Mouse (Mus musculus): ENCODE data around the gene Iqce.

The Iqce gene

DNA sequence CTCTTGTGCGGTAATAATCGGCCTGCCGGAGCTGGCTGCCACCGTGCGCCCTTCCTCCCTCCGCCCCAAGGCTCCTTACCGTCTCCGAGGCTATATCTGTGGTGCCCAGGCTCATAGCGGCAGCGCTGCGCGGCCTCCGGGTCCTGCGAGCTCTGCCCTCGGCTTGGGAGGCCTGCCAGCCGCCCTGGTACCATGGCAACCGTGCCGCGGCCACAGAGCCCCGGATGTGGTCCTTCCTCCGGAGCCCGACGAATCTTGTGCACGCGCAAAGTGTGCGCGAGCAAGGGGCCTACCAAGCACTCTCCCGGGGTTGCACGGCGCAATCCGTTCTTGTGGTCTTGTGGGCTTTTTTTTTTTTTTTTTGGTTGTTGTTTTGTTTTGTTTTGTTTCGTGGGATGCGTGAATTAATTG, at the start of gene Iqce:
Gene Iqce (minus strand): TSS at position 276 of the 411 bp plus-strand sequence.
- peak; percentile 95 for DNase-seq (ENCODE audit: extremely low read depth, insufficient read length, low spot score)

DNA sequence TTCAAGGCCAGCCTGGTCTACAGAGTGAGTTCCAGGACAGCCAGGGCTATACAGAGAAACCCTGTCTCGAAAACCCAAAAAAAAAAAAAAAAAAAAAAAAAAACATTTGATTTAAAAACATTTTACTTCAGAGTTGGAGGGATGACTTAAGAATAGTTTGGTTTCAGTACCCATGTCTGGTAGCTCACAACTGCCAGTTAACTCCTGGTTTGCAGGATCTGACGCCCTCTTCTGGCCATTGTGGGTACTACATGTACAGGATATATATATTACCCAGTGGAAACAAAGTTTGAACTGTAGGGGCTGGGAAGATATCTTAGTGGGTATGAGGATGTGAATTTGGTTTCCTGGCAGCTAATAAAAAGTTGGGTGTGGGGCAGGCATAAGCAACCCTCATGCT, 48.7 kb upstream of the Iqce start:
- no peak for DNase-seq (ENCODE audit: extremely low read depth, insufficient read length, low spot score)

GRCm38 (mm10) chr5:140749062-140749875, 47.1 kb upstream of the Iqce start:
- peak; percentile 81 for DNase-seq (ENCODE audit: extremely low read depth, insufficient read length, low spot score)

DNA sequence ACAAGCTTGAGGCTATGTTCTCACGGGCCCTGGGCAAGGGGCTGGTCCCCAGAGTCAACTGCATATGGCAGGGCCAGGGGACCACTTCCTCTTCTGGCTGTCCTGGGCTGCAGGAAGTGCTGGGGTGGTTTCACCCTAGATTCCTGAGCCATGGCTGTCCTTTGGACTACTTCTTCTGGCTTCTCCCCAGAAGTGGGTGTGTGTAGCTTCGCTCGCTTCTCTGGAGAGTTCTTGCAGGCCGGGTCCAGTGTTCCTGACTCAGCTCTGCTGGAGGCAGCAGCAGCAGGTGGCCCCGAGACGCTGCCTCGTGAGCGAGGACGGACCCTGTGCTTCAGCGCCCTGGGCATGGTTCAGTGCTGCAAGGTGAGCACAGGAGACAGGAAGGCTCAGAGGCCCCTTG, 46.2 kb upstream of the Iqce start:
- no peak for DNase-seq (ENCODE audit: extremely low read depth, insufficient read length, low spot score)

- no peak for DNase-seq (ENCODE audit: extremely low read depth, insufficient read length, low spot score)
These were observed 41.5 kb upstream of the Iqce start for GRCm38 (mm10) chr5:140743706-140744131.

DNA sequence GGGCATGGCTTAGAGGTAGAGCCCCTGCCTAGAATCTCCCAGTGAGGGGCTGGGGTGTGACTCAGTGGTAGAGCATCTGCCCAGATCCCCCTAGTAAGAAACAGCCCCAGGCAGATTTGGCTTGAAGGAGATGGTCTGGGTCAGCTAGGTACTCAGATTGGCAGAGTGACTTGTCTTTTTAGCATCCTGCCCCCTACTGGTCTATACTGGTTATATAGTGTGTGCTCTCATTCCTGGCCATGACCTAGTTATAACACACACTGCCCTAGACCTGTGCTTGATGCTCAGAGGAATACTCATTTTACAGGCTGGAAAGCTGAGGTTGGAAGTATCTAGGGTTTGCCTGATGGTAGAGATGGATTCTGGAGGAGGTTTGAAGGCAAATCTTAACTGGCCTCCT, 39.7 kb upstream of the Iqce start:
- DNase-seq (ENCODE audit: extremely low read depth, insufficient read length, low spot score) = no peak

DNA sequence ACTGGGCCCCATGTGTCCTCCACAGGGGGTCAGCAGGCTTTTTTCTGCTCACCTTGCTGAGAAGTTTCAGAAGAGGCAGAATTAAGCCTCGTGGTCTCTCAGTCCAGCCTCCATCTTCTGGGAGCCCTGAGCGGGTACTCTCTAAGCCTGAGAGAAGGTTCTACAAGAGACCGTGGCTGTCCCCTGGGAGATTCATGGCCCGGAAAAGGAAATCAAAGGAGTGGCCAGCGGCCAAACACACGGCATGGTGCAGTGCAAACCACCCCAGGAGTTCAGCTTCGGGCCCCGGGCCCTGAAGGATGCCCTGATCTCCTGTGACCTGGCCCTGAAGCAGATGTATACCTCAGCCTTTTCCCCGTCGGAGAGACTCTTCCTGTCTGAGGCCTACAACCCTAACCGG, 38.9 kb upstream of the Iqce start:
- no peak for DNase-seq (ENCODE audit: extremely low read depth, insufficient read length, low spot score)

- DNase-seq (ENCODE audit: extremely low read depth, insufficient read length, low spot score) = no peak
These were observed 37.6 kb upstream of the Iqce start for GRCm38 (mm10) chr5:140739813-140740212.

DNA sequence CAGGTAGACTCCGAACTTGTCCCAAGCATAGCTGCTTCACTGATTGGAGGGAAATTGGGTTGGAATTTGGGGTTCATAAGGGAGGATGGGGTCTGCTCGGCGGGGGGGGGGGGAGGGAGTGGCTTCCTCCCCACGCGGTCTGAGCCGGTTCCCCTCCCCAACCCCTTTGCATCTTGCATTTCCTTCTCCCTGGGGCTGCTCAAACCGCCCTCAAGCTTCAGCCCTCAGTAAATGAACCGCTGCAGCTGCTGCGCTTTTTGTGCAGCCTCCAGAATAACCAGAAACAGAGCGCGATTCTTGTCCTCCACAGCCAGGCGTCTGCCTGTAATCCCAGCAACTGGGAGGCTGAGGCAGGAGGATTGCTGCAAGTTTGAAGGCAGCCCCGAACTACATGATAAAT, 34.0 kb upstream of the Iqce start:
- no peak for DNase-seq (ENCODE audit: extremely low read depth, insufficient read length, low spot score)

- no peak for DNase-seq (ENCODE audit: extremely low read depth, insufficient read length, low spot score)
These were observed 33.1 kb upstream of the Iqce start for GRCm38 (mm10) chr5:140735297-140735696.

DNA sequence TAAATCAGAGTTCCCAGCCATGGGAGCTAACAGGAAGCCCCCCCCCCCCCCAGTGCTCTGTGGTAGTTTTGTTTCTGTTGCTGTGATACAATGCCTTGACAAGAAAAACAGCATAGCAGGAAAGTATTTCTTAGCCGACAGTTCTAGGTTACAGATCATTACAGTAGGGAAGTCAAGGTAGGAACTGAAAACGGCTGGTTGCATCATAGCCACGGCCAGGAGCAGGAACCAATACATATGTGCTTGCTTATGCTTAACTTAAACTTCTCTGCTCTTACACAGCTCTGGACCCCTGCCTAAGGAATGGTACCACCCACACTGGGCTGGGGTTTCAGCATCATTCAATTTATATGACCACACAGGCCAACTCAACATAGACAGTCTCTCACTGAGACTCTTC, 31.2 kb upstream of the Iqce start:
- no peak for DNase-seq (ENCODE audit: extremely low read depth, insufficient read length, low spot score)

GRCm38 (mm10) chr5:140732195-140732594, 30.0 kb upstream of the Iqce start:
- DNase-seq (ENCODE audit: extremely low read depth, insufficient read length, low spot score) = no peak

DNA sequence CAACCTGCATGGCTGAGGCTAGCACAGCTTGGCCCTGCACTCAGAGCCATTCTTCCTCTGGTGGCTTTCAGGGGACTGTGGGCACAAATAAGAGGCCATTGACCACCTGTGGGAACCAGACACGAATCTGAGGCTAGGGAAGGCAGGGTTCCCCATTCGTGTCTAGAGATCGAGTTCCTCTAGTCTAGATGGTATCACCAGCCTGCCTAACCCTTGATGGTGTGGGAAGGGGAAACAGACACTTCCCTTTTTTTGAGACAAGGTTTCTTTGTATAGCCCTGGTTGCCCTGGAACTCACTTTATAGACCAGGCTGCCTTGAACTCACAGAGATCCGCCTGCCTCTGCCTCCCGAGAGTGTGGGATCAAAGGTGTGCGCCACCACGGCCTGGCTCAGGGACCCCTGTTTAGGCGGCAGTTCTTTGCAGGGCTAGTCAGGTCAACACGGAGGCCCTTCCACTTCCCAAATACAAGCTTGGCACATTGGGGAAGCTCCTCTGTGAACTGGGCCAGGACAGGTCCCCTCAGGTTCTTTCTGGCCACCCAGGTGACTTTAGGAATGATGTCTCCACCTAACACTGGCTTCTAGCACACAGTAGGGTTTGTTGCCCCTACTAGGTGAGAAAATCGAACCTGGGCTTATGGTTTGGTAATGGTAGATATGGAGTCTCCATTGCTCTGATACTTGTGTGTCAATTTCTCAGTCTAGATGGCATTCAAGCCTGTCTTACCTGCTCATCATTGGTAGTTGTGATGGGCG, 29.0 kb upstream of the Iqce start:
- DNase-seq (ENCODE audit: extremely low read depth, insufficient read length, low spot score) = no peak

- DNase-seq (ENCODE audit: extremely low read depth, insufficient read length, low spot score) = no peak
These were observed 25.0 kb upstream of the Iqce start for GRCm38 (mm10) chr5:140726946-140727740.

- no peak for DNase-seq (ENCODE audit: extremely low read depth, insufficient read length, low spot score)
These were observed 24.1 kb upstream of the Iqce start for GRCm38 (mm10) chr5:140726062-140726839.

DNA sequence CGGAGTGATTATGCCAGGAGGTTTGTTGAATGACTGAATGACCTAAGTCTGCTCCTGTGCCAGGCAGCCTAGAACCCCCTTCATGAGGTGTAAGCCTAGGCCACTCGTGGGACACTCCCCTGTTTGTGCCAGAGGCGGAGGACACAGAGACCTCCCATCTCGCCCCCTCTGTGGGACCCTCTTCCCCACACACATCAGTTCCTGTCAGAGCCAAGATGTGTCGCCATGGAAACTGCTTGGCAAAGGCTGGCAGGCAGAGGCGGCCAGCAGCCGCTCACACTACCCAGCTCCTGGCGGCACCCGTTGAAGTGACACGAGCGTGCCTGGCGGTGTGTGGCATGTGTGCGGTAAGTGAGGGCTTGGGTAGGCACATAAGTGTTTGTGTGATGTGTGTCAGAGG, 21.6 kb upstream of the Iqce start, which contains the start of gene Amz1:
Gene Amz1 (plus strand): TSS at position 306 of the 400 bp plus-strand sequence.
- no peak for DNase-seq (ENCODE audit: extremely low read depth, insufficient read length, low spot score)

- no peak for DNase-seq (ENCODE audit: extremely low read depth, insufficient read length, low spot score)
These were observed 19.9 kb upstream of the Iqce start for GRCm38 (mm10) chr5:140722121-140722520.

- DNase-seq (ENCODE audit: extremely low read depth, insufficient read length, low spot score) = no peak
These were observed 18.6 kb upstream of the Iqce start for GRCm38 (mm10) chr5:140720773-140721172.

DNA sequence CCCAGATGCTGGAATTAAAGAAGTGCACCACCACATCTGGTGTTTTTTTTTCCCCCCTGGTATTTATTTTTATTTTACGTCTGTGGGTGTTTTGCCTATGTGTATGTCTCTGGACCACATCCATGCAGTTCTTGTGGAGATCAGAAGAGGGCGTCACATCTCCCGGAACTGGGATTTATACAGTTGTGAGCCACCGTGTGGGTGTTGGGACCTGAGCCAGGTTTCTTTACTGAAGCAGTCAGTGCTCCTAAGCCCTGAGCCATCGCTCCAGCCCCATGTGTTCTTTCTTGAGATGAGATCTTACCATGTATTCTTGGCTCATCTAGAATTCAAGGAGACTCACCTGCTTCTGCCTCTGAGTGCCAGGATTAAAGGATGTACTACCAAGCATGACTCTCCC, 8.9 kb upstream of the Iqce start:
- DNase-seq (ENCODE audit: extremely low read depth, insufficient read length, low spot score) = no peak

GRCm38 (mm10) chr5:140710315-140710714, 8.1 kb upstream of the Iqce start:
- DNase-seq (ENCODE audit: extremely low read depth, insufficient read length, low spot score) = no peak

Measured in 3134 (cell line).